In genomic region chr5:126566226-126566625, GRCm38 (mm10) we compare ENCODE assay signal across 21 mouse cellular contexts.
DNase-seq lines count a peak whose midpoint lies in the region; ATAC-seq and TF ChIP-seq lines count a peak whose summit lies in the region.
"Had no signal": no experiment of that assay in that cellular context is flagged by ENCODE, and none has a peak within 500 bp of the region (broad histone marks: within the 10 kb centered on the region; RNA-seq: fewer than 3 reads in every experiment).

No protein-coding gene starts in this region.

- no peaks in the 10 kb centered on the region for H3K79me2 ChIP-seq in liver, adult 2 months (ENCODE audit: control insufficient read depth, insufficient read depth, low read length)

- H3K27ac ChIP-seq in heart, embryonic 10.5 days = no peak overlapping the region
- H3K27ac ChIP-seq in liver, adult 2 months (replicated peaks; ENCODE audit: insufficient read depth, low read depth, low read length) = no peak overlapping the region
- H3K27ac ChIP-seq in midbrain, embryonic 11.5 days (ENCODE audit: low read depth, low read length) = no peak overlapping the region
- no peak overlapping the region for H3K27ac ChIP-seq in midbrain, postnatal 0 days (ENCODE audit: low read depth, low read length)

- ATAC-seq in midbrain, embryonic 11.5 days (ENCODE audit: low FRiP score) = no peak
- ATAC-seq in midbrain, postnatal 0 days (ENCODE audit: low FRiP score) = no peak
- ATAC-seq: activated CD4-positive, CD25-positive, alpha-beta regulatory T cell, adult 4 months; CD4-positive, CD25-positive, alpha-beta regulatory T cell, adult 4 months; Patski had no signal

- 71% methylated on average over 6 of the region's 6 CpGs for WGBS in heart, embryonic 10.5 days
- 48% methylated on average over 6 of the region's 6 CpGs for WGBS in liver, adult 2 months
- WGBS in midbrain, embryonic 11.5 days = 80% methylated on average over 6 of the region's 6 CpGs
- WGBS in midbrain, postnatal 0 days = 81% methylated on average over 6 of the region's 6 CpGs

- H3K4me2 ChIP-seq in midbrain, embryonic 11.5 days = no peak overlapping the region
- H3K4me2 ChIP-seq in midbrain, postnatal 0 days (ENCODE audit: low read depth, low read length, poor library complexity, severe bottlenecking) = no peak overlapping the region

- no peaks in the 10 kb centered on the region for H3K27me3 ChIP-seq in heart, embryonic 10.5 days (ENCODE audit: insufficient read depth, poor library complexity, severe bottlenecking)
- H3K27me3 ChIP-seq in liver, adult 2 months (ENCODE audit: control insufficient read depth, insufficient read depth, low read length) = no peaks in the 10 kb centered on the region
- no peaks in the 10 kb centered on the region for H3K27me3 ChIP-seq in midbrain, embryonic 11.5 days (ENCODE audit: control insufficient read depth, insufficient read depth, low read length)
- no peaks in the 10 kb centered on the region for H3K27me3 ChIP-seq in midbrain, postnatal 0 days (ENCODE audit: insufficient read depth, low read length)
- H3K27me3 ChIP-seq: CH12.LX, Patski had no signal

- peak; percentile 57 for DNase-seq in heart, adult 11 months
- DNase-seq in heart, embryonic 10.5 days (ENCODE audit: low spot score) = no peak
- DNase-seq in liver, adult 2 months (ENCODE audit: extremely low read depth, low read depth, low spot score) = peak; percentile 53
- no peak for DNase-seq in liver
- peak; percentile 28 for DNase-seq in midbrain, embryonic 11.5 days (ENCODE audit: low spot score, missing footprints)
- no peak for DNase-seq in midbrain, postnatal 0 days (ENCODE audit: low spot score)
- DNase-seq: adrenal gland, adult 2 months; adrenal gland, adult 8-10 months; adrenal gland, postnatal 10 days; adrenal gland, postnatal 14 days; adrenal gland, postnatal 25 days; adrenal gland, postnatal 36 days; B cell, adult 2 months; cerebellum, adult 11 months; cerebellum, adult 11-12 months; cerebellum, adult 18-20 months had no signal

- no peaks in the 10 kb centered on the region for H3K4me1 ChIP-seq in heart, embryonic 10.5 days
- H3K4me1 ChIP-seq in liver, adult 2 months (ENCODE audit: control insufficient read depth, insufficient read depth, low read length) = peaks cover 7% of the 10 kb centered on the region
- no peaks in the 10 kb centered on the region for H3K4me1 ChIP-seq in midbrain, embryonic 11.5 days (ENCODE audit: control insufficient read depth, insufficient read depth, low read length)
- no peaks in the 10 kb centered on the region for H3K4me1 ChIP-seq in midbrain, postnatal 0 days (ENCODE audit: insufficient read depth, low read length)

- H3K4me3 ChIP-seq in heart, embryonic 10.5 days = no peak overlapping the region
- H3K4me3 ChIP-seq in liver, adult 2 months (ENCODE audit: insufficient read depth, low read depth, low read length) = no peak overlapping the region
- H3K4me3 ChIP-seq in midbrain, embryonic 11.5 days (ENCODE audit: low read depth, low read length) = no peak overlapping the region
- H3K4me3 ChIP-seq in midbrain, postnatal 0 days (ENCODE audit: low read depth, low read length) = no peak overlapping the region

- H3K9ac ChIP-seq in liver, adult 2 months (ENCODE audit: low read depth, low read length) = no peak overlapping the region
- no peak overlapping the region for H3K9ac ChIP-seq in midbrain, embryonic 11.5 days (ENCODE audit: low read length)
- no peak overlapping the region for H3K9ac ChIP-seq in midbrain, postnatal 0 days (replicated peaks; ENCODE audit: low read length, poor library complexity, severe bottlenecking)

- H3K9me3 ChIP-seq in heart, embryonic 10.5 days = no peaks in the 10 kb centered on the region
- H3K9me3 ChIP-seq in midbrain, embryonic 11.5 days (ENCODE audit: control insufficient read depth, low read length) = no peaks in the 10 kb centered on the region
- H3K9me3 ChIP-seq in midbrain, postnatal 0 days (ENCODE audit: low read length) = no peaks in the 10 kb centered on the region

- no peak for TF ChIP-seq CTCF in liver, adult 2 months (IDR thresholded peaks at IDR 0.05; ENCODE audit: low read depth, low read length)
- no peak for TF ChIP-seq CTCF in midbrain, postnatal 0 days (IDR thresholded peaks at IDR 0.05)

- TF ChIP-seq POLR2A in liver, adult 2 months (IDR thresholded peaks at IDR 0.05; ENCODE audit: extremely low read depth, insufficient read depth, low read length) = no peak

- H3K36me3 ChIP-seq in heart, embryonic 10.5 days = no peaks in the 10 kb centered on the region
- no peaks in the 10 kb centered on the region for H3K36me3 ChIP-seq in liver, adult 2 months (ENCODE audit: control insufficient read depth, insufficient read depth, low read length)
- H3K36me3 ChIP-seq in midbrain, embryonic 11.5 days (ENCODE audit: control insufficient read depth, insufficient read depth, low read length) = no peaks in the 10 kb centered on the region
- H3K36me3 ChIP-seq in midbrain, postnatal 0 days (ENCODE audit: insufficient read depth, low read length) = no peaks in the 10 kb centered on the region
- H3K36me3 ChIP-seq: G1E had no signal

Comparison
In these comparisons a context has a peak if more than half of its experiments do, and no peak if none do; other contexts are left out.
1. DNase-seq: peak in heart, adult 11 months (single experiment), liver, adult 2 months (single experiment) and midbrain, embryonic 11.5 days (single experiment); none in heart, embryonic 10.5 days (single experiment), liver (single experiment) and midbrain, postnatal 0 days (single experiment).